Mouse (Mus musculus) liver, adult 2 months (tissue): ENCODE data around the gene Pbx4.

ENCODE experiments used
- CTCF ChIP-seq: fragments of 200-500 bp; IDR thresholded peaks from 2 replicates; pipeline ENCODE4 v1.5.1; 2011; ENCODE audit warnings: low read depth, low read length, control low read depth
- POLR2A ChIP-seq: fragments of 200-500 bp; IDR thresholded peaks from 2 replicates; pipeline ENCODE4 v1.6.1; 2011; ENCODE audit warnings: low read length, control low read depth; ENCODE audit not compliant: insufficient read depth; ENCODE audit errors: extremely low read depth

DNA sequence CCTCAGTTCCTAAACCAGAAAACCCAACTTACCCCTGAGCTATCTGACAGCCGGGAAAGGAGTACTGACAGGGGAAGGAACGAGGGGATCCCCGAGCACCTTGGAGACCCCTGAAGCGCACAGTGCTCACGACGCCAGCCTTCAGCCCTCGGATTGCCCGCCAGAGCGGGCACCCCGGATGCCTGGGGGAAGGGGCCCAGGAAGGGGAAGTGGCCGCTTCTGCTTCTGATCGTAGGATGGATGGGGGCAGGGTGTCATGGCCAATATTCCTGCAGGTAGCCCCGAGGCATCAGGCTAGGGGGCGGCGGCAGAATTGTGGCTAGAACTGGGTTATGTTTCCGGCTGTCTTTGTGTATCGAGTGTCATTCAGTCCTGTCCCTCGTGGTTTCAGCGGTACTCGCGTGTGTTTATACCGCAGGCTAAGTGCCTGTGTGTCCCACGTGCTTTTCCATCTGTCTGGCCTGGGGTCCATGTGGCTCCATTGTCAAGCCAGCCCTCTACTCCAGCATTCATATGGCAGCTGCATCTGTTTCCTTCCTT, 23.4 kb upstream of the Pbx4 start:
- no peak for TF ChIP-seq POLR2A
- no peak for TF ChIP-seq CTCF
